Mouse (Mus musculus) erythroblast, embryonic 14.5 days (primary cell): ENCODE data around the gene Ltb.

Source experiments
- GATA1 ChIP-seq: IDR thresholded peaks from 2 replicates; pipeline ENCODE4 v1.6.1; 2012; ENCODE audit warnings: low read length, inconsistent platforms, mixed read lengths
- TAL1 ChIP-seq: IDR thresholded peaks from 3 replicates; pipeline ENCODE4 v1.6.1; 2012; ENCODE audit warnings: low read length, inconsistent platforms, mixed read lengths

- TF ChIP-seq GATA1 (no peak), TAL1 (no peak)
Measured at GRCm38 (mm10) chr17:35244999-35245398, 50.8 kb downstream of the Ltb start.
